ENCODE assay signal across 18 mouse cellular contexts in the genomic region with DNA sequence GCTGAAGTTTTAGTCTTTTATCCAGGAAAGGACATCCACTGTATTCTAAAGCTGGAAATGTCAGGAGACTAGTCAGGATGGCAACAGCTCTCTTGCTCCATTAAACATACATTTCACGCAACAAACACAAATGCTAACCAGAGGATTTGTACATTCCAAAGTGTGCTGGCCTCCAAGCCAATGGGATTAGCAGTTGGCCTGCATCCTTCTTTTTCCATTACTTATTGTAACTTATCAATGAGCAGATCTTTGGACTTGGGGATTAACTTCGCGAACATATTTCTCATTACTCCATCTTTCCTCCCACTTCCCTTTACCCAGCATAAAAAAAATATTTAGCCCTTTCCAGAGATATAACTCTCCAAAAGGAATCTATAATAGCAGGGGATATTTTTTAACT.
"Had no signal": no experiment of that assay in that cellular context is flagged by ENCODE, and none has a peak within 500 bp of the region (broad histone marks: within the 10 kb centered on the region; RNA-seq: fewer than 3 reads in every experiment).

No protein-coding gene starts in this region.

- DNase-seq: cerebellum, adult 2 months; cerebellum, adult 8-10 months; cerebellum, adult 9-10 months; cerebellum, adult 9-11 months; cerebellum, postnatal 10 days; cerebellum, postnatal 14 days; cerebellum, postnatal 25 days; cerebellum, postnatal 36 days; embryo, embryonic 11 days; forebrain, postnatal 0 days; gastrocnemius, adult 2 months; gastrocnemius, postnatal 10 days; gastrocnemius, postnatal 14 days; gastrocnemius, postnatal 25 days; gastrocnemius, postnatal 36 days; heart, adult 11 months; heart, adult 18-20 months; heart, adult 2 months had no signal
